2 mouse cellular contexts compared by ENCODE assay signal in genomic region chr1:153453146-153453642, GRCm38 (mm10).
TF ChIP-seq lines count a peak whose summit lies in the region.

No protein-coding gene starts in this region.

TF ChIP-seq in MEL, 35 proteins besides CTCF, POLR2A, EP300 and RAD21:
- TF ChIP-seq TBP (IDR thresholded peaks at IDR 0.05; ENCODE audit: low read depth, low read length) (no peak), MAX (IDR thresholded peaks at IDR 0.05; ENCODE audit: low read length) (no peak), ZNF384 (IDR thresholded peaks at IDR 0.05; ENCODE audit: low read depth, low read length) (peak; percentile 84), MYB (IDR thresholded peaks at IDR 0.05; ENCODE audit: low read depth, low read length) (no peak), MYC (IDR thresholded peaks at IDR 0.05; ENCODE audit: low read depth, low read length) (no peak), POLR2AphosphoS2 (IDR thresholded peaks at IDR 0.05; ENCODE audit: low read length) (0 out of 2 replicates have a peak, but pooled peaks have one; percentile 17)

TF ChIP-seq in myocyte, 11 proteins besides CTCF, POLR2A, EP300 and RAD21:
- TF ChIP-seq REST (IDR thresholded peaks at IDR 0.05; ENCODE audit: insufficient read depth, insufficient read length) (no peak), MYOD1 (IDR thresholded peaks at IDR 0.05; ENCODE audit: control insufficient read depth in 1 of 3, insufficient read length in 2 of 3, low read depth in 2 of 3) (no peak), TCF3 (IDR thresholded peaks at IDR 0.05; ENCODE audit: insufficient read length, low read depth) (no peak), E2F4 (IDR thresholded peaks at IDR 0.05; ENCODE audit: insufficient read depth) (no peak), POLR2AphosphoS2 (IDR thresholded peaks at IDR 0.05; ENCODE audit: insufficient read length, low read depth) (peak; percentile 64)
